Mouse (Mus musculus) liver, embryonic 15.5 days (tissue): ENCODE measurements around the gene Htra3. TPM values are rescaled to one million over a fixed set of nuclear protein-coding genes. Genes with fewer than 3 reads are reported as not detected.

ENCODE experiments used
- ATAC-seq: fragments of 200-750 bp; cut with Nextera tagmentation; 2 replicates; pipeline ENCODE4 v1.8.0; 2017; ENCODE audit warnings: moderate number of reproducible peaks, mild to moderate bottlenecking, moderate library complexity; ENCODE audit not compliant: insufficient read depth
- H3K27ac ChIP-seq: fragments of 300-500 bp; sonication (generic); replicated peaks from 2 replicates; pipeline ENCODE4 v1.5.1; 2015; ENCODE audit warnings: mild to moderate bottlenecking, inconsistent platforms
- H3K27me3 ChIP-seq: fragments of 300-500 bp; sonication (generic); 2 replicates; pipeline ENCODE4 v1.6.1; 2015; ENCODE audit warnings: mild to moderate bottlenecking, inconsistent platforms
- H3K36me3 ChIP-seq: fragments of 300-500 bp; sonication (generic); replicated peaks from 2 replicates; pipeline ENCODE4 v1.6.1; 2015; ENCODE audit warnings: moderate library complexity, mild to moderate bottlenecking, inconsistent platforms
- H3K4me1 ChIP-seq: fragments of 300-500 bp; sonication (generic); replicated peaks from 2 replicates; pipeline ENCODE4 v1.6.1; 2015; ENCODE audit warnings: inconsistent platforms
- H3K4me2 ChIP-seq: fragments of 300-500 bp; sonication (generic); 2 replicates; pipeline ENCODE4 v1.6.1; 2015; ENCODE audit warnings: moderate library complexity, mild to moderate bottlenecking, inconsistent platforms
- H3K4me3 ChIP-seq: fragments of 300-500 bp; sonication (generic); replicated peaks from 2 replicates; pipeline ENCODE4 v1.5.1; 2015; ENCODE audit warnings: mild to moderate bottlenecking, inconsistent platforms
- H3K9ac ChIP-seq: fragments of 300-500 bp; sonication (generic); 2 replicates; pipeline ENCODE4 v1.6.1; 2015; ENCODE audit warnings: moderate library complexity, mild to moderate bottlenecking, inconsistent platforms
- H3K9me3 ChIP-seq: fragments of 300-500 bp; sonication (generic); replicated peaks from 2 replicates; pipeline ENCODE4 v1.6.1; 2016; ENCODE audit warnings: inconsistent platforms
- WGBS: fragments of 180-500 bp; shearing (Covaris S2); methylation state at CpG from one replicate; pipeline ENCODE4 v1.1.7; 2015; ENCODE audit warnings: mixed read lengths; ENCODE audit not compliant: insufficient replicate concordance; 5-methylcytosine and 5-hydroxymethylcytosine counted together
- polyA plus RNA-seq: library from polyadenylated mRNA; unstranded; fragments of >200 nt; fragmentation: Nextera tagmentation; extraction: Ambion mirVana; gene quantifications from 2 replicates; pipeline ENCODE4 v1.2.1, GENCODE M21; 2015

Gene Htra3
- polyA plus RNA-seq, 1 experiment from 2014 or later = 1.9 TPM

DNA sequence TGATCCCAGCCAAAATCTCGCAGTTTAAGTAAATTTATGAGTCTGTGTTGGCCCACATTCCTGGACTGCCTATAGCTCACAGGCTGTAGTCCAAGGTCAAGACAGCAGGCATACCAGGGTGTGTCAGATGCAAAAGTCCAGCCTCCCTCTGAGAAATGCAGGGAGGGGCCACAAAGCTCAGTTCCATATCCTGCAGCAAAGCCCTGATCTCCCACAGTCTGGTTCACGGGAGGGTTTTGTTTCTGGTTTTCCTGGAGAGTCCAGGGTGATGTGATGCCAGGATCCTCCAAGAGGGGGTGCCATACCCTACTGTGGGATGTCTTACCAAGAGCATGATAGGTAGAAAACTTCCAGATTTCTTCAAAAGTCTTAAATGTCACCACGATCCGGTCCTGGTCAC lies 38.4 kb upstream of the Htra3 start:
- no peaks in the 10 kb centered on the region for H3K9me3 ChIP-seq
- no peak overlapping the region for H3K9ac ChIP-seq
- ATAC-seq = no peak
- H3K27ac ChIP-seq = no peak overlapping the region
- no peak overlapping the region for H3K4me3 ChIP-seq
- H3K36me3 ChIP-seq = no peaks in the 10 kb centered on the region
- peaks cover under 1% of the 10 kb centered on the region for H3K4me1 ChIP-seq
- H3K27me3 ChIP-seq = no peaks in the 10 kb centered on the region
- no peak overlapping the region for H3K4me2 ChIP-seq
- 48% methylated on average over 4 of the region's 4 CpGs for WGBS

DNA sequence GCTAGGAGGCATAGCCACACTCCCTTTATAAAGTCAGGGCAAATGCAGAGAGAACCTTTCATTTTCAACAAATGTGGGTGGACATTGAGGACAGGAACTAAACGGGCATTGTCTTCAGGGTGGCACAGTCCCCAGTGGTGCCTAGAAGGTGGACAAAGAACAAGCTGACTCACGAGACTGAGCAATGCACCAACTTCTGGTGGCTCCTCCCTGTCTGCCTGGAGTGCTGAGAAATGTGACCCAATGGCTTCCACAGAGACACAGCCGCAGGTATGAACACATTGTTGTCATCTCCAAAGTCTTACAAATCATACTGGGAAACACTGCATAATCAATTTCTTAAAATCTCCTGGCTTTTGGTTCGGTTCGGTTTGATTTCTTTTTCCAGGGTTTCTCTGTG lies 37.9 kb upstream of the Htra3 start:
- H3K27ac ChIP-seq = no peak overlapping the region
- no peaks in the 10 kb centered on the region for H3K9me3 ChIP-seq
- no peak for ATAC-seq
- H3K27me3 ChIP-seq = no peaks in the 10 kb centered on the region
- no peak overlapping the region for H3K4me3 ChIP-seq
- H3K9ac ChIP-seq = no peak overlapping the region
- H3K36me3 ChIP-seq = no peaks in the 10 kb centered on the region
- no peaks in the 10 kb centered on the region; the same call in 1 of the 2 replicates for H3K4me1 ChIP-seq
- 63% methylated on average over 5 of the region's 5 CpGs for WGBS
- no peak overlapping the region for H3K4me2 ChIP-seq

DNA sequence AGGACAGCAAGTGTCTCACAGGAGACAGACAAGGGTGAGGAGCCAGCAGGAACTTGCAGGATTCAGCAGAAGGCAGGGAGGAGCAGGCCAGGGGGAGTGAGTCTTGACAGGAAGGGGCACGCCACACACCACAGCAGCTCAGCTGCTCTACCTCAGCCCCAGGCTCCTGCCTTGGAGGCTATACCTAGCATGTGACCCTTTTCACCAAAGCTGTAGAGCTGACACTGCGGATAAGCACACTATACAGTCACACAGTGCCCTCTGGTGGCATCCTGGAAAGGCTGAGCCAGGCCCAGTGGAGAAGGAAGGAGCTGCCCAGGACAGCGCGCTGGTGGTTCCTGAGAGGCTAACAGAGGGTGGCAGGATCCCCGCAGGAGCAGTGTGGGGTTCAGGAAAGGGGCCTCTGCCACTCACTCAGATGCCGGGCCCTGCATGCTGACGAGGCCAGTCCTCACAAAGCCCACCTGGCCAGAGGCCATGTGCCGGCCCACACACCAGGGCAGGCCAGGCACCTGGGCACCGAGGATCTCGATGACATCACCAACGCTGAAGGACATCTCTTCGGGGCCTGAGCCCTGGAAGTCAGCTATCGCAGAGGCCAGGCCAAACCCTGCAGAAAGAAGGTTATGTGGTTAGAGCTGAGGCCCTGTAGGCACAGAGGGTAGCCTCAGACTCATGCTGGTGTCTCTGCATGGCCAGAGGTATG lies 34.2 kb upstream of the Htra3 start:
- Histone ChIP-seq H3K9me3 (no peaks in the 10 kb centered on the region), H3K4me3 (no peak overlapping the region), H3K4me2 (no peak overlapping the region), H3K27ac (no peak overlapping the region), H3K36me3 (no peaks in the 10 kb centered on the region), H3K9ac (no peak overlapping the region), H3K4me1 (no peaks in the 10 kb centered on the region), H3K27me3 (no peaks in the 10 kb centered on the region)
- no peak; the same call in 1 of the 2 replicates for ATAC-seq
- 41% methylated on average over 13 of the region's 13 CpGs for WGBS

DNA sequence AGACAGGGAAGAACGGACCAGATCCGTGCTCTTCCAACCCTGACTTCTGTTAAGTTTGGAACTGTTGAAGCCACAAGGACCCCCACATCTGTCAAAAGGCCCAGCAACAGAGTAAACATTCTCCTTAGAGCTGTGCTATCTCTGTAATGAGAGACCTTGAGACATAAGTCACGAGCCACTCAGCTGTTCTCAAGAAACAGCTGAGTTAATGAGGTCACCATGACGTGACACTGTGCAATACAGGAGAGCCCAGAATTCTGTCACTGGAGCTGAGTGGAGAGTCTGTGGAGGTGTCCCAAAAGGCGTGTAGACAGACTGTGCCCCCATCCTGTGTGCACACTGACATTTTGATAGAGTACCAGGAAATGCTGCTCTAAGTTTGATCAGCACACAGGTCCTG lies 32.9 kb upstream of the Htra3 start:
- Histone ChIP-seq H3K9ac (no peak overlapping the region), H3K4me2 (no peak overlapping the region), H3K27ac (no peak overlapping the region), H3K4me3 (no peak overlapping the region), H3K36me3 (no peaks in the 10 kb centered on the region), H3K9me3 (no peaks in the 10 kb centered on the region), H3K4me1 (no peaks in the 10 kb centered on the region), H3K27me3 (no peaks in the 10 kb centered on the region)
- no peak for ATAC-seq
- WGBS = 53% methylated on average over 5 of the region's 5 CpGs

DNA sequence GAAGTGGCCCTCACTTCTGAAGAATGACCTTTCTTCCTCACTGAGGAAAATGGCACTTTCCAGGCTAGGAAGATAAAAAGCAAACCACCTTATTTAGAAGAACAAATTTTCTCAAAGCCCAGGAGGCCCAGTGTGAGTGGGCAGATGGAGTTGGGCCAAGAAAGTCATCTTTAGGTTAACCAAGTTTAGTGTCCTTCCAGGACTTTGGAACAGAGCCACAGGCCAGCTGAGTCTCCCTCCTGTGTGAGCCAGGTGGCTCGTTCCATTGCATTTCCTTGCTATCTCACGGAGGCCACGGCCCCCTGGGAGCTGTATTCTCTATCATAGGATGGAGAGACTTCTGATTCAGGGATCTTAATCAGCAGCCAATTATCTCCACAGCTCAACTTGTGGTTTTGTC lies 31.3 kb upstream of the Htra3 start:
- ATAC-seq = no peak
- 51% methylated on average over 3 of the region's 3 CpGs for WGBS
- Histone ChIP-seq H3K4me3 (no peak overlapping the region), H3K4me1 (no peaks in the 10 kb centered on the region), H3K9me3 (no peaks in the 10 kb centered on the region), H3K27me3 (no peaks in the 10 kb centered on the region), H3K4me2 (no peak overlapping the region), H3K36me3 (no peaks in the 10 kb centered on the region), H3K27ac (no peak overlapping the region), H3K9ac (no peak overlapping the region)

DNA sequence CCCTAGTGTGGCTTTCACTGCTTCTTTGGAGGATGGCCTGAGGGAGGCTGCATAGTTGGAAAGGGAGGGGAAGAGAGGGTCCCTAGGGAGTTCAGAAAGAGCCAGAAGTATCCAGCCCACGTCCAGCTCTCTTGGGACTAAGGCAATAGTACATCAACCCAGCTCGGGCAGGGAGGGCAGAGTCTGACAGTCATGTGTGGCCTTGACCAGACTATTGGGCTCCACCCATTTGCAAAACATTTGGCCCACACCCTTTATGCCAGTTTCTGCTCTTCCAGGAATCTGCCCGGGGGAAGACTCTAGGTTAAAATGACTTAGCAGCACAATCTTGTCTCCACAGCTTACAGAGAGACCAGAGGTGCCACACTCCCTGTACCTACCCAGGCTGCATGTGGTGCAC lies 30.9 kb upstream of the Htra3 start:
- no peak overlapping the region for H3K9ac ChIP-seq
- H3K4me2 ChIP-seq = no peak overlapping the region
- WGBS = 37% methylated on average over 3 of the region's 3 CpGs
- no peaks in the 10 kb centered on the region for H3K9me3 ChIP-seq
- no peak for ATAC-seq
- no peaks in the 10 kb centered on the region for H3K27me3 ChIP-seq
- H3K36me3 ChIP-seq = no peaks in the 10 kb centered on the region
- H3K27ac ChIP-seq = no peak overlapping the region
- H3K4me3 ChIP-seq = no peak overlapping the region
- no peaks in the 10 kb centered on the region for H3K4me1 ChIP-seq

DNA sequence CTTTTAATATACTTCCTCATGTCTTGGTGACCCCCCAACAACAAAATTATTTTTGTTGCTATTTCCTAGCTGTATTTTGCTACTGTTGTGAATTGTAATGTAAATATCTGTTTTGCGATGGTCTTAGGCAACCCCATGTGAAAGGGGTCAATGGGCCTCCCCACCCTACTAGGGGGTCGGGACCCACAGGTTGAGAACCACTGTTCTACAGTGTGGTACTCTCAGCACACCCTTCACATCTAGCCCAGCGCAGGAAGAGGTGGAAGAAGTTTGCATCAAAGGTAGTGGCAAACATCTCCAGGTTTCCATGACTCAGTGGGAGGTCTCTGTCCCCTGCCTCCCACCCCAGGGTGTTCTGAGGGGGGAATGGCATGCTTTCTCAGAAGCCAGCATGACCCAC lies 25.8 kb upstream of the Htra3 start:
- 66% methylated on average over 3 of the region's 3 CpGs for WGBS
- no peak for ATAC-seq

DNA sequence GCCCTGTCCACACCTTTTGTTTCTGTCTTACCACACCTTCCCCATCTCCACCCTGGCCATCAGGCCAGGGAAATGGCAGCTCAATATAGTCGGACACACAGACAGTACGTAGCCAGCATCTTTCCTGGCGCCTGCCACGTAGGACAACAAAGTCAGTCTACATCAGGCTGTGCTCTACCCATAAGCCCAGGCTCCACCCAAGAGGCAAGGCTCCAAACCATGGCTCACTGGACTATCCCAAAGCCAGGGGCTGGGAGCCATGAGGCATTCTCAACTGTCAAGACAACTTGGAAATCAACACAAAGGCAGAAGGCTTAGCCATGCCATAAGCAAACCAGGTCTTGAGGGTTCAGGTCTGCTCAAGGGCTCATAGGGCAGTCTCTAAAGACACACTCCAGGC lies 24.2 kb upstream of the Htra3 start:
- Histone ChIP-seq H3K4me3 (no peak overlapping the region), H3K4me2 (no peak overlapping the region), H3K4me1 (no peaks in the 10 kb centered on the region), H3K27ac (no peak overlapping the region), H3K36me3 (no peaks in the 10 kb centered on the region), H3K9me3 (no peaks in the 10 kb centered on the region), H3K27me3 (no peaks in the 10 kb centered on the region), H3K9ac (no peak overlapping the region)
- 62% methylated on average over 4 of the region's 4 CpGs for WGBS
- ATAC-seq = no peak

More for the DNA sequence above, 25.8 kb upstream of the Htra3 start:
- Histone ChIP-seq H3K9me3 (no peaks in the 10 kb centered on the region), H3K4me1 (no peaks in the 10 kb centered on the region), H3K4me2 (no peak overlapping the region), H3K9ac (no peak overlapping the region), H3K4me3 (no peak overlapping the region), H3K27me3 (no peaks in the 10 kb centered on the region), H3K27ac (no peak overlapping the region), H3K36me3 (no peaks in the 10 kb centered on the region)

DNA sequence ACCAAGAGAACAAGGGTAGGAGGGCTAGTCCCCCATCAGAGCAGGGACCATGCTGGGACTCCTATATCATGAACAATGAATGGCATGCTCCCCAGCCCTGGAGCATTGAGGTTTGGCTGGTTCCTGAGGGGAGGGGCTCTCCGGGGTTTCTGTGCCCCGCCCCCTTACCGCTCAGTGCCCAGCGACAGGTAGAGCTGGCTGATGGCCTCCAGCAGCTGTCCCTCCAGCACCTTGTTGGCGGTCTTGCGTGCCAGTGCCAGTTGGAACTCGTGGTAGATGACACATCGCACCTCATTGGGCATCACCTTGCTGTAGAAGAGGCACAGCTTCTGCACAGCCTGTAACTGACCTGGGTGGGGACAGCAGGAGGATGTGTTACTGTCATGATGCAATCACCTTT lies 23.6 kb upstream of the Htra3 start:
- H3K27ac ChIP-seq = no peak overlapping the region
- H3K9ac ChIP-seq = no peak overlapping the region
- no peaks in the 10 kb centered on the region for H3K9me3 ChIP-seq
- no peaks in the 10 kb centered on the region for H3K27me3 ChIP-seq
- no peaks in the 10 kb centered on the region for H3K36me3 ChIP-seq
- no peak for ATAC-seq
- WGBS = 61% methylated on average over 8 of the region's 8 CpGs
- no peak overlapping the region for H3K4me2 ChIP-seq
- H3K4me3 ChIP-seq = no peak overlapping the region
- H3K4me1 ChIP-seq = no peaks in the 10 kb centered on the region

DNA sequence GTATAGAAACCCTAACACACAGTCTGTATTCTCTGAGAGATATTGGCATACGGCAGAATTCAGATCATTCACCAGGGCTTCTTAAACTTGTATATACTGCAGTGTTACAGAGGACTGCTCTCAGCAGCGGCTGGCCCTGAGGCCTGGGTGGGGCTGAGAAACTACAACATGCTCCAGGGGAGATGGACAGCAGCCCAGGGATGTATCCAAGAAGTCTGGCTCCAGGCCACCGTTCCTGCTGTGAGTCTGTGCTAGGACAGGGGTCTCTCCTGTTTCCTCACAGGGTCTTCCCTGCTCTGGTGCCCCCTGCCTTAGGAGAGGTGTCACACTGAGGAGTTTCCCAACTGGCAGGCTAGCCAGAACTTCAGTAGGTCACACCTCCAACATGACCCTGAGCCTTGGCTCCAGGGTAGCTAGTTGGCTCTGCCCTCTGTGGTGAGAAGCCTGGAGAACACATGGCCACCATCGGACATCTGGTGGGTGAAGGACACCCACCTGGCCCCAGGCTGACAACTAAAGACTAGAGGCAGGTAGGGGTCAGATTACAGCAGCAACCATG lies 23.1 kb upstream of the Htra3 start:
- Histone ChIP-seq H3K27me3 (no peaks in the 10 kb centered on the region), H3K9me3 (no peaks in the 10 kb centered on the region), H3K9ac (no peak overlapping the region), H3K4me2 (no peak overlapping the region), H3K4me1 (no peaks in the 10 kb centered on the region), H3K27ac (no peak overlapping the region), H3K4me3 (no peak overlapping the region), H3K36me3 (no peaks in the 10 kb centered on the region)
- 50% methylated on average over 4 of the region's 4 CpGs for WGBS
- no peak for ATAC-seq

DNA sequence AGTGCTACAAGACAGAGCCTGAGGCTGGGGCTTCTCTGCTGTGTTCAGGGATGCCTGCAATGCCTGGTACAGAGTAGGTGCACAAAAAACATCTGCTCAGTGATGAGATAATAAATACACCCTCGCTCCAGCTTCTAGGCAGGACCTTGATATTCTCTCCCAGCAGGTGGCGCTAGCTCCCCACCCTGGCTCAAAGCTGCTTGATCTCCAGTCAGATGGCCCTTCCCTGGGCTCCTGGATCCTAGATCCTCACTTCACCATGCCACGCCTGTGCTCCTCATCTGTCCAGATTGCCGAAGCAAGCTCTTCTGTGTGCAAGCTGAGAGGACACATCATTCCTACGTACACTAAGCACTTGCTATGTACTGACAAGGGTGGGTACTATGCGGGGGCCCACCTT lies 21.5 kb upstream of the Htra3 start:
- H3K36me3 ChIP-seq = no peaks in the 10 kb centered on the region
- H3K27ac ChIP-seq = no peak overlapping the region
- ATAC-seq = no peak
- no peak overlapping the region for H3K9ac ChIP-seq
- H3K27me3 ChIP-seq = no peaks in the 10 kb centered on the region
- no peak overlapping the region for H3K4me3 ChIP-seq
- WGBS = 32% methylated on average over 6 of the region's 6 CpGs
- H3K4me2 ChIP-seq = no peak overlapping the region
- no peaks in the 10 kb centered on the region for H3K9me3 ChIP-seq
- H3K4me1 ChIP-seq = no peaks in the 10 kb centered on the region

DNA sequence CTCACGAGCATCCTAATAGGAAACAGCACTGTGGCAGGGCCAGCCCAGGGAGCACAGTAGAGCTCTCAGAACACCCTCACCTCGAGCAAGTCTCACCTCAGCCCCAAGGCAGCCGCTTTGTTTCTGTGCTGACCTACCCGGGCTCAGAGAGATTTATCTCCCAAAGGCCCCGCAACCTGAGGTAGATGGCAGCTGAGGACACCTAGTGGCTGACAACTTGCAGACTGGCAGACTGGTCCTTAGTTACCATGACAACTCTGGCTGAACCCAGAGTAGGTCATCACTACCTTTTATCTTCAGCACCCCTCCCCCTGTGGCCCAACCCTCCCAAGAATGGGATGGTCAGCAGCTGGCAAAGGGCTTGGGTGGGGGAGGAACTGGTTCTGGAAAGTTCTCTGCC lies 16.2 kb upstream of the Htra3 start:
- no peak for ATAC-seq
- H3K9ac ChIP-seq = no peak overlapping the region
- H3K4me3 ChIP-seq = no peak overlapping the region
- H3K9me3 ChIP-seq = no peaks in the 10 kb centered on the region
- no peaks in the 10 kb centered on the region for H3K36me3 ChIP-seq
- H3K4me2 ChIP-seq = no peak overlapping the region
- H3K4me1 ChIP-seq = no peaks in the 10 kb centered on the region
- no peak overlapping the region for H3K27ac ChIP-seq
- 27% methylated on average over 5 of the region's 5 CpGs for WGBS
- no peaks in the 10 kb centered on the region for H3K27me3 ChIP-seq
